Mouse (Mus musculus) layer of hippocampus, adult 9-10 months (tissue): ENCODE measurements at regions not wholly inside any gene's neighbourhood (a gene's known extent, or its start where the extent isn't known, plus 50 kb on each side); places are given as distances from the start of the nearest gene placed in this dataset.

Source experiments
- DNase-seq: peaks from one replicate; pipeline ENCODE4 v3.0.0; 2022; ENCODE audit warnings: low spot score

DNA sequence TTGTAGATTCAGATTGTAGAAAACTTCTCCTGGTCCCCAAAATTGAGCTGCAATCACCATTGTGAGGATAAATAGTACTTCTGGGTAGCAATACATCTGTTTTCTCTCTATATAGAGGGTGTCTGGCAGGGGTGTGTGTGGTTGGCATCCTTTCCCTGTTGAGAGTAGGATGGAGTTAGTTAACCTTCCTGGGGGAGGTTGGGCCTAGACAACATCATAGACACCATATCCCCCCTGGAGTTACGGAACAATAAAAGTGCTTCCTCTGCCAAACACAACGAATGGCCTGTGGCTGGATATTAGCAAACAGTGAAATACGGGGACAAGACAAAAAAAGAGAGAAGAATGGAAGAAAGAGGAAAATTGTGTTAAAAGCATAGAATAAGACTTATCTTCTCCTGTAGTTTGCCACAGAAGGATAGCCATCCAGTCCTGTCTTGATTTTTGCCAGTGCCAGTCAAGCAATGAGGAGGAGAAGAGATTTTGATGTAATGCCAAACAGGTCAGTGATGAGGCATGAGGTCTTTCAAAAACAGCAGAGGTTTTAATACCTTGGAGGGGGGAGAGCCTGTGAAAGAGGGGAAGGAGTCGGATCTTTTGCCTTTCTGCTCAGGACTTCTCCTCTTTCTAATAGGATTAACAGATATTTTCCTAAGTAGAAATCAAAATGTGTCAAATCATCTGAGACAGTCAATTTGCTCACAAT is 155.0 kb upstream of the Tmem161b start:
- no peak for DNase-seq

- no peak for DNase-seq
Observed at GRCm38 (mm10) chr13:84068365-84068764, 153.7 kb upstream of the Tmem161b start.
